Mouse (Mus musculus) forebrain, embryonic 12.5 days (tissue): Measurements from ENCODE around the gene Dram1. TPM values are rescaled to one million over a fixed set of nuclear protein-coding genes. Genes with fewer than 3 reads are reported as not detected.

Source experiments
- ATAC-seq: fragments of 200-750 bp; cut with Nextera tagmentation; 2 replicates; pipeline ENCODE4 v1.8.0; 2017; ENCODE audit warnings: moderate TSS enrichment; ENCODE audit not compliant: low FRiP score
- H3K27ac ChIP-seq: fragments of 300-500 bp; sonication (generic); 2 replicates; pipeline ENCODE4 v1.5.1; 2016; ENCODE audit warnings: mild to moderate bottlenecking
- H3K27me3 ChIP-seq: fragments of 300-500 bp; sonication (generic); 2 replicates; pipeline ENCODE4 v1.6.1; 2016; ENCODE audit warnings: mild to moderate bottlenecking
- H3K36me3 ChIP-seq: fragments of 300-500 bp; sonication (generic); replicated peaks from 2 replicates; pipeline ENCODE4 v1.6.1; 2016; ENCODE audit warnings: mild to moderate bottlenecking
- H3K4me1 ChIP-seq: fragments of 300-500 bp; sonication (generic); 2 replicates; pipeline ENCODE4 v1.6.1; 2016
- H3K4me2 ChIP-seq: fragments of 300-500 bp; sonication (generic); 2 replicates; pipeline ENCODE4 v1.6.1; 2016; ENCODE audit warnings: mild to moderate bottlenecking, moderate library complexity
- H3K4me3 ChIP-seq: fragments of 300-500 bp; sonication (generic); replicated peaks from 2 replicates; pipeline ENCODE4 v1.5.1; 2016; ENCODE audit warnings: mild to moderate bottlenecking
- H3K9ac ChIP-seq: fragments of 300-500 bp; sonication (generic); 2 replicates; pipeline ENCODE4 v1.6.1; 2016; ENCODE audit warnings: mild to moderate bottlenecking
- H3K9me3 ChIP-seq: fragments of 300-500 bp; sonication (generic); 2 replicates; pipeline ENCODE4 v1.6.1; 2016
- WGBS: fragments of 180-500 bp; shearing (Covaris S2); methylation state at CpG from one replicate; pipeline ENCODE4 v1.1.7; 2016; 5-methylcytosine and 5-hydroxymethylcytosine counted together
- polyA plus RNA-seq: library from polyadenylated mRNA; unstranded; fragments of >200 nt; fragmentation: Nextera tagmentation; extraction: Ambion mirVana; gene quantifications from 2 replicates; pipeline ENCODE4 v1.2.1, GENCODE M21; 2016

Gene Dram1
- polyA plus RNA-seq, 1 experiment from 2014 or later, result 0.50 TPM

- Histone ChIP-seq H3K4me2 (no peak overlapping the region), H3K27ac (no peak overlapping the region), H3K36me3 (no peaks in the 10 kb centered on the region), H3K9ac (no peak overlapping the region), H3K4me1 (no peaks in the 10 kb centered on the region), H3K27me3 (no peaks in the 10 kb centered on the region), H3K9me3 (no peaks in the 10 kb centered on the region), H3K4me3 (no peak overlapping the region)
- no peak for ATAC-seq
- 89% methylated on average over 6 of the region's 6 CpGs for WGBS
Observed at GRCm38 (mm10) chr10:88404220-88404619, 25.3 kb upstream of the Dram1 start.

GRCm38 (mm10) chr10:88403021-88403420 is 24.1 kb upstream of the Dram1 start:
- no peak for ATAC-seq
- Histone ChIP-seq H3K9ac (no peak overlapping the region), H3K4me3 (no peak overlapping the region), H3K4me2 (no peak overlapping the region), H3K27me3 (no peaks in the 10 kb centered on the region), H3K4me1 (no peaks in the 10 kb centered on the region), H3K27ac (no peak overlapping the region), H3K9me3 (no peaks in the 10 kb centered on the region), H3K36me3 (no peaks in the 10 kb centered on the region)
- 90% methylated on average over 4 of the region's 4 CpGs for WGBS

GRCm38 (mm10) chr10:88399271-88399670 is 20.4 kb upstream of the Dram1 start:
- Histone ChIP-seq H3K4me3 (no peak overlapping the region), H3K27ac (no peak overlapping the region), H3K4me1 (no peaks in the 10 kb centered on the region), H3K9ac (no peak overlapping the region), H3K9me3 (no peaks in the 10 kb centered on the region), H3K4me2 (no peak overlapping the region), H3K36me3 (no peaks in the 10 kb centered on the region), H3K27me3 (no peaks in the 10 kb centered on the region)
- ATAC-seq, result no peak
- 92% methylated on average over 5 of the region's 5 CpGs for WGBS

GRCm38 (mm10) chr10:88398668-88399243 is 19.9 kb upstream of the Dram1 start:
- H3K27ac ChIP-seq, result no peak overlapping the region
- no peak overlapping the region for H3K4me3 ChIP-seq
- WGBS, result 90% methylated on average over 6 of the region's 6 CpGs
- H3K9ac ChIP-seq, result no peak overlapping the region
- H3K9me3 ChIP-seq, result no peaks in the 10 kb centered on the region
- no peaks in the 10 kb centered on the region for H3K4me1 ChIP-seq
- no peak for ATAC-seq
- H3K27me3 ChIP-seq, result no peaks in the 10 kb centered on the region
- no peak overlapping the region for H3K4me2 ChIP-seq
- no peaks in the 10 kb centered on the region for H3K36me3 ChIP-seq

- Histone ChIP-seq H3K9ac (no peak overlapping the region), H3K27me3 (no peaks in the 10 kb centered on the region), H3K4me3 (no peak overlapping the region), H3K9me3 (no peaks in the 10 kb centered on the region), H3K4me2 (no peak overlapping the region), H3K27ac (no peak overlapping the region), H3K36me3 (no peaks in the 10 kb centered on the region), H3K4me1 (0 out of 2 replicates have a peak, but pooled peaks cover 3% of the 10 kb centered on the region)
- no peak for ATAC-seq
- WGBS, result 85% methylated on average over 9 of the region's 9 CpGs
Observed at GRCm38 (mm10) chr10:88392181-88392847, 13.4 kb upstream of the Dram1 start.

GRCm38 (mm10) chr10:88391495-88391894 is 12.6 kb upstream of the Dram1 start:
- Histone ChIP-seq H3K4me3 (no peak overlapping the region), H3K27me3 (no peaks in the 10 kb centered on the region), H3K4me2 (no peak overlapping the region), H3K9me3 (no peaks in the 10 kb centered on the region), H3K4me1 (0 out of 2 replicates have a peak, but pooled peaks cover 3% of the 10 kb centered on the region), H3K27ac (no peak overlapping the region), H3K36me3 (no peaks in the 10 kb centered on the region), H3K9ac (no peak overlapping the region)
- ATAC-seq, result no peak
- 89% methylated on average over 9 of the region's 9 CpGs for WGBS

GRCm38 (mm10) chr10:88390096-88390790 is 11.4 kb upstream of the Dram1 start:
- ATAC-seq, result no peak
- Histone ChIP-seq H3K9ac (no peak overlapping the region), H3K27ac (no peak overlapping the region), H3K36me3 (no peaks in the 10 kb centered on the region), H3K27me3 (no peaks in the 10 kb centered on the region), H3K4me1 (0 out of 2 replicates have a peak, but pooled peaks cover 3% of the 10 kb centered on the region), H3K4me2 (no peak overlapping the region), H3K4me3 (no peak overlapping the region), H3K9me3 (no peaks in the 10 kb centered on the region)
- 73% methylated on average over 10 of the region's 10 CpGs for WGBS

GRCm38 (mm10) chr10:88389576-88389975 is 10.7 kb upstream of the Dram1 start:
- WGBS, result 68% methylated on average over 4 of the region's 4 CpGs
- 0 out of 2 replicates have a peak, but pooled peaks cover 3% of the 10 kb centered on the region for H3K4me1 ChIP-seq
- H3K4me2 ChIP-seq, result no peak overlapping the region
- H3K9me3 ChIP-seq, result no peaks in the 10 kb centered on the region
- no peak overlapping the region for H3K9ac ChIP-seq
- H3K4me3 ChIP-seq, result no peak overlapping the region
- no peaks in the 10 kb centered on the region for H3K27me3 ChIP-seq
- H3K36me3 ChIP-seq, result no peaks in the 10 kb centered on the region
- no peak overlapping the region for H3K27ac ChIP-seq
- ATAC-seq, result no peak

- H3K36me3 ChIP-seq, result no peaks in the 10 kb centered on the region
- no peak overlapping the region for H3K4me2 ChIP-seq
- H3K27me3 ChIP-seq, result no peaks in the 10 kb centered on the region
- WGBS, result 84% methylated on average over 6 of the region's 6 CpGs
- H3K4me3 ChIP-seq, result no peak overlapping the region
- peaks cover 5% of the 10 kb centered on the region; the same call in 1 of the 2 replicates for H3K4me1 ChIP-seq
- H3K9ac ChIP-seq, result no peak overlapping the region
- ATAC-seq, result no peak
- H3K9me3 ChIP-seq, result no peaks in the 10 kb centered on the region
- no peak overlapping the region for H3K27ac ChIP-seq
Observed at GRCm38 (mm10) chr10:88386251-88386650, 7.4 kb upstream of the Dram1 start.

GRCm38 (mm10) chr10:88385758-88386157 is 6.9 kb upstream of the Dram1 start:
- Histone ChIP-seq H3K27me3 (no peaks in the 10 kb centered on the region), H3K4me1 (peaks cover 10% of the 10 kb centered on the region), H3K4me3 (no peak overlapping the region), H3K27ac (no peak overlapping the region), H3K4me2 (no peak overlapping the region), H3K9me3 (no peaks in the 10 kb centered on the region), H3K9ac (no peak overlapping the region), H3K36me3 (no peaks in the 10 kb centered on the region)
- 85% methylated on average over 6 of the region's 6 CpGs for WGBS
- ATAC-seq, result no peak

- Histone ChIP-seq H3K4me1 (peaks cover 15% of the 10 kb centered on the region), H3K27me3 (no peaks in the 10 kb centered on the region), H3K4me2 (no peak overlapping the region), H3K9me3 (no peaks in the 10 kb centered on the region), H3K27ac (no peak overlapping the region), H3K36me3 (no peaks in the 10 kb centered on the region), H3K4me3 (no peak overlapping the region), H3K9ac (no peak overlapping the region)
- WGBS, result 91% methylated on average over 11 of the region's 11 CpGs
- ATAC-seq, result no peak
Observed at GRCm38 (mm10) chr10:88385290-88385689, 6.4 kb upstream of the Dram1 start.

- no peaks in the 10 kb centered on the region for H3K9me3 ChIP-seq
- H3K9ac ChIP-seq, result no peak overlapping the region
- H3K36me3 ChIP-seq, result no peaks in the 10 kb centered on the region
- H3K27ac ChIP-seq, result no peak overlapping the region
- H3K4me3 ChIP-seq, result no peak overlapping the region
- ATAC-seq, result no peak
- H3K27me3 ChIP-seq, result no peaks in the 10 kb centered on the region
- peaks cover 18% of the 10 kb centered on the region for H3K4me1 ChIP-seq
- H3K4me2 ChIP-seq, result no peak overlapping the region
- 72% methylated on average over 5 of the region's 5 CpGs for WGBS
Observed at GRCm38 (mm10) chr10:88384081-88384480, 5.2 kb upstream of the Dram1 start.
